Mouse (Mus musculus) limb, embryonic 15.5 days (tissue): Measurements from ENCODE around the gene Syndig1l. TPM values are rescaled to one million over a fixed set of nuclear protein-coding genes. Genes with fewer than 3 reads are reported as not detected.

Experiments used
- ATAC-seq: fragments of 200-750 bp; cut with Nextera tagmentation; 2 replicates; pipeline ENCODE4 v1.8.0; 2017; ENCODE audit warnings: low read depth, moderate TSS enrichment; ENCODE audit not compliant: insufficient number of reproducible peaks, low FRiP score, low TSS enrichment
- H3K27ac ChIP-seq: fragments of 300-500 bp; sonication (generic); 2 replicates; pipeline ENCODE4 v1.5.1; 2015; ENCODE audit warnings: moderate library complexity, mild to moderate bottlenecking, inconsistent platforms
- H3K27me3 ChIP-seq: fragments of 300-500 bp; sonication (generic); 2 replicates; pipeline ENCODE4 v1.6.1; 2015; ENCODE audit warnings: inconsistent platforms
- H3K36me3 ChIP-seq: fragments of 300-500 bp; sonication (generic); 2 replicates; pipeline ENCODE4 v1.6.1; 2015; ENCODE audit warnings: inconsistent platforms
- H3K4me1 ChIP-seq: fragments of 300-500 bp; sonication (generic); 2 replicates; pipeline ENCODE4 v1.6.1; 2015; ENCODE audit warnings: inconsistent platforms
- H3K4me2 ChIP-seq: fragments of 300-500 bp; sonication (generic); 2 replicates; pipeline ENCODE4 v1.6.1; 2015; ENCODE audit warnings: mild to moderate bottlenecking, inconsistent platforms
- H3K4me3 ChIP-seq: fragments of 300-500 bp; sonication (generic); 2 replicates; pipeline ENCODE4 v1.5.1; 2015; ENCODE audit warnings: mild to moderate bottlenecking, inconsistent platforms
- H3K9ac ChIP-seq: fragments of 300-500 bp; sonication (generic); 2 replicates; pipeline ENCODE4 v1.6.1; 2015; ENCODE audit warnings: inconsistent platforms
- H3K9me3 ChIP-seq: fragments of 300-500 bp; sonication (generic); 2 replicates; pipeline ENCODE4 v1.6.1; 2016; ENCODE audit warnings: inconsistent platforms
- WGBS: fragments of 180-500 bp; shearing (Covaris S2); methylation state at CpG from one replicate; pipeline ENCODE4 v1.1.7; 2015; 5-methylcytosine and 5-hydroxymethylcytosine counted together
- polyA plus RNA-seq: library from polyadenylated mRNA; unstranded; fragments of >200 nt; fragmentation: Nextera tagmentation; extraction: Ambion mirVana; gene quantifications from 2 replicates; pipeline ENCODE4 v1.2.1, GENCODE M21; 2015

Gene Syndig1l
- polyA plus RNA-seq, 1 experiment from 2014 or later = not detected

GRCm38 (mm10) chr12:84670555-84670954 lies 28.1 kb downstream of the Syndig1l start:
- H3K9me3 ChIP-seq = no peaks in the 10 kb centered on the region
- H3K27ac ChIP-seq = no peak overlapping the region
- H3K4me3 ChIP-seq = no peak overlapping the region
- H3K4me1 ChIP-seq = no peaks in the 10 kb centered on the region; the same call in 1 of the 2 replicates
- H3K36me3 ChIP-seq = no peaks in the 10 kb centered on the region
- no peak overlapping the region for H3K4me2 ChIP-seq
- no peak overlapping the region for H3K9ac ChIP-seq
- 0 out of 2 replicates have a peak, but pooled peaks cover 7% of the 10 kb centered on the region for H3K27me3 ChIP-seq
- 95% methylated on average over 3 of the region's 3 CpGs for WGBS
- no peak for ATAC-seq

- Histone ChIP-seq H3K27me3 (peaks cover 12% of the 10 kb centered on the region; the same call in 1 of the 2 replicates), H3K4me2 (no peak overlapping the region), H3K27ac (no peak overlapping the region), H3K4me1 (no peaks in the 10 kb centered on the region), H3K9ac (no peak overlapping the region), H3K9me3 (no peaks in the 10 kb centered on the region), H3K36me3 (no peaks in the 10 kb centered on the region), H3K4me3 (no peak overlapping the region)
- ATAC-seq = no peak
- 21% methylated on average over 3 of the region's 3 CpGs for WGBS
These were observed 44.7 kb downstream of the Syndig1l start for GRCm38 (mm10) chr12:84653912-84654311.

GRCm38 (mm10) chr12:84650234-84650633 lies 48.4 kb downstream of the Syndig1l start:
- Histone ChIP-seq H3K4me2 (no peak overlapping the region), H3K4me3 (no peak overlapping the region), H3K4me1 (no peaks in the 10 kb centered on the region), H3K36me3 (no peaks in the 10 kb centered on the region), H3K27ac (no peak overlapping the region), H3K9me3 (no peaks in the 10 kb centered on the region), H3K9ac (no peak overlapping the region), H3K27me3 (peaks cover 12% of the 10 kb centered on the region; the same call in 1 of the 2 replicates)
- ATAC-seq = no peak
- WGBS = 86% methylated on average over 13 of the region's 13 CpGs

GRCm38 (mm10) chr12:84640654-84641053 lies 58.0 kb downstream of the Syndig1l start, which contains the start of gene Vrtn:
Gene Vrtn (plus strand): TSS chr12:84641019.
- Histone ChIP-seq H3K36me3 (no peaks in the 10 kb centered on the region), H3K4me2 (no peak within 1 kb of the TSS), H3K27me3 (peaks cover 44% of the 10 kb centered on the region), H3K9me3 (no peaks in the 10 kb centered on the region), H3K9ac (no peak within 1 kb of the TSS), H3K4me1 (peaks cover 11% of the 10 kb centered on the region; the same call in 1 of the 2 replicates), H3K27ac (no peak within 1 kb of the TSS), H3K4me3 (no peak within 1 kb of the TSS)
- WGBS = 13% methylated on average over 9 of the region's 9 CpGs
- no peak for ATAC-seq

GRCm38 (mm10) chr12:84640253-84640652 lies 58.4 kb downstream of the Syndig1l start:
- WGBS = 13% methylated on average over 6 of the region's 6 CpGs
- no peak for ATAC-seq

GRCm38 (mm10) chr12:84631867-84632266 lies 66.8 kb downstream of the Syndig1l start:
- 60% methylated on average over 3 of the region's 3 CpGs for WGBS
- no peaks in the 10 kb centered on the region; the same call in 1 of the 2 replicates for H3K27me3 ChIP-seq
- no peak overlapping the region for H3K27ac ChIP-seq
- no peaks in the 10 kb centered on the region for H3K36me3 ChIP-seq
- H3K9ac ChIP-seq = no peak overlapping the region
- no peaks in the 10 kb centered on the region for H3K9me3 ChIP-seq
- no peak overlapping the region for H3K4me2 ChIP-seq
- ATAC-seq = no peak
- no peaks in the 10 kb centered on the region for H3K4me1 ChIP-seq
- H3K4me3 ChIP-seq = no peak overlapping the region

More at GRCm38 (mm10) chr12:84640253-84640652, 58.4 kb downstream of the Syndig1l start:
- Histone ChIP-seq H3K9me3 (no peaks in the 10 kb centered on the region), H3K4me2 (no peak overlapping the region), H3K4me3 (no peak overlapping the region), H3K36me3 (no peaks in the 10 kb centered on the region), H3K9ac (no peak overlapping the region), H3K27me3 (peaks cover 44% of the 10 kb centered on the region), H3K27ac (no peak overlapping the region), H3K4me1 (peaks cover 11% of the 10 kb centered on the region; the same call in 1 of the 2 replicates)

Other genes starting within 250 kb of the Syndig1l start
- gene Aldh6a1, start 247.8 kb downstream of the Syndig1l start, polyA plus RNA-seq = 35.8 and 37.8 TPM in 2 replicates
- gene Lin52, start 247.4 kb downstream of the Syndig1l start, polyA plus RNA-seq = 19.5 and 19.6 TPM in 2 replicates
- 0.09 and 0.19 TPM in 2 replicates for gene Vsx2, start 129.1 kb downstream of the Syndig1l start, polyA plus RNA-seq
- gene Abcd4, start 81.4 kb downstream of the Syndig1l start, polyA plus RNA-seq = 14.7 and 15.7 TPM in 2 replicates
- not detected in 2 replicates for gene Vrtn, start 57.8 kb downstream of the Syndig1l start, polyA plus RNA-seq
- gene Npc2, start 74.3 kb upstream of the Syndig1l start, polyA plus RNA-seq = 72.0 and 76.6 TPM in 2 replicates
- gene Isca2, start 74.4 kb upstream of the Syndig1l start, polyA plus RNA-seq = 113 TPM in 2 replicates
- gene Ltbp2, start 177.7 kb upstream of the Syndig1l start, polyA plus RNA-seq = 7.1 and 8.7 TPM in 2 replicates